Mouse (Mus musculus) embryonic facial prominence, embryonic 15.5 days (tissue): ENCODE measurements around the gene Inpp4a. TPM values are rescaled to one million over a fixed set of nuclear protein-coding genes. Genes with fewer than 3 reads are reported as not detected.

Experiments used
- ATAC-seq: fragments of 200-750 bp; cut with Nextera tagmentation; 2 replicates; pipeline ENCODE4 v1.8.0; 2017; ENCODE audit warnings: low read depth, moderate TSS enrichment; ENCODE audit not compliant: insufficient number of reproducible peaks, low FRiP score, low TSS enrichment
- H3K27ac ChIP-seq: fragments of 300-500 bp; sonication (generic); replicated peaks from 2 replicates; pipeline ENCODE4 v1.5.1; 2015; ENCODE audit warnings: mild to moderate bottlenecking, inconsistent platforms
- H3K27me3 ChIP-seq: fragments of 300-500 bp; sonication (generic); 2 replicates; pipeline ENCODE4 v1.6.1; 2015; ENCODE audit warnings: inconsistent platforms
- H3K36me3 ChIP-seq: fragments of 300-500 bp; sonication (generic); 2 replicates; pipeline ENCODE4 v1.6.1; 2015; ENCODE audit warnings: mild to moderate bottlenecking, inconsistent platforms
- H3K4me1 ChIP-seq: fragments of 300-500 bp; sonication (generic); 2 replicates; pipeline ENCODE4 v1.6.1; 2015; ENCODE audit warnings: inconsistent platforms
- H3K4me2 ChIP-seq: fragments of 300-500 bp; sonication (generic); replicated peaks from 2 replicates; pipeline ENCODE4 v1.6.1; 2015; ENCODE audit warnings: mild to moderate bottlenecking, inconsistent platforms
- H3K4me3 ChIP-seq: fragments of 300-500 bp; sonication (generic); replicated peaks from 2 replicates; pipeline ENCODE4 v1.5.1; 2015; ENCODE audit warnings: mild to moderate bottlenecking, inconsistent platforms
- H3K9ac ChIP-seq: fragments of 300-500 bp; sonication (generic); 2 replicates; pipeline ENCODE4 v1.6.1; 2015; ENCODE audit warnings: inconsistent platforms
- H3K9me3 ChIP-seq: fragments of 300-500 bp; sonication (generic); replicated peaks from 2 replicates; pipeline ENCODE4 v1.6.1; 2016; ENCODE audit warnings: inconsistent platforms
- WGBS: fragments of 180-500 bp; shearing (Covaris S2); methylation state at CpG from one replicate; pipeline ENCODE4 v1.1.7; 2015; 5-methylcytosine and 5-hydroxymethylcytosine counted together
- polyA plus RNA-seq: library from polyadenylated mRNA; unstranded; fragments of >200 nt; fragmentation: Nextera tagmentation; extraction: Ambion mirVana; gene quantifications from 2 replicates; pipeline ENCODE4 v1.2.1, GENCODE M21; 2015

Gene Inpp4a
- polyA plus RNA-seq, 1 experiment from 2014 or later = 18.0 TPM

GRCm38 (mm10) chr1:37358621-37359020 lies 59.0 kb downstream of the Inpp4a start:
- H3K27ac ChIP-seq = no peak overlapping the region
- no peaks in the 10 kb centered on the region for H3K27me3 ChIP-seq
- H3K4me2 ChIP-seq = no peak overlapping the region
- ATAC-seq = no peak
- H3K9me3 ChIP-seq = no peaks in the 10 kb centered on the region
- WGBS = 84% methylated on average over 8 of the region's 8 CpGs
- H3K9ac ChIP-seq = no peak overlapping the region
- no peaks in the 10 kb centered on the region for H3K4me1 ChIP-seq
- H3K4me3 ChIP-seq = no peak overlapping the region
- peaks cover 11% of the 10 kb centered on the region; the same call in 1 of the 2 replicates for H3K36me3 ChIP-seq

GRCm38 (mm10) chr1:37359395-37360092 lies 59.9 kb downstream of the Inpp4a start:
- Histone ChIP-seq H3K4me2 (no peak overlapping the region), H3K36me3 (peaks cover 11% of the 10 kb centered on the region; the same call in 1 of the 2 replicates), H3K9me3 (no peaks in the 10 kb centered on the region), H3K4me3 (no peak overlapping the region), H3K4me1 (no peaks in the 10 kb centered on the region), H3K27me3 (no peaks in the 10 kb centered on the region), H3K27ac (no peak overlapping the region), H3K9ac (no peak overlapping the region)
- no peak for ATAC-seq
- WGBS = 71% methylated on average over 6 of the region's 6 CpGs

GRCm38 (mm10) chr1:37360781-37361180 lies 61.1 kb downstream of the Inpp4a start:
- no peak for ATAC-seq
- Histone ChIP-seq H3K4me3 (no peak overlapping the region), H3K27me3 (no peaks in the 10 kb centered on the region), H3K4me1 (no peaks in the 10 kb centered on the region), H3K36me3 (peaks cover 11% of the 10 kb centered on the region; the same call in 1 of the 2 replicates), H3K9me3 (no peaks in the 10 kb centered on the region), H3K27ac (no peak overlapping the region), H3K4me2 (no peak overlapping the region), H3K9ac (no peak overlapping the region)
- WGBS = 88% methylated on average over 3 of the region's 3 CpGs

GRCm38 (mm10) chr1:37362721-37363120 lies 63.1 kb downstream of the Inpp4a start:
- Histone ChIP-seq H3K4me2 (no peak overlapping the region), H3K4me1 (no peaks in the 10 kb centered on the region), H3K36me3 (peaks cover 23% of the 10 kb centered on the region), H3K27me3 (no peaks in the 10 kb centered on the region), H3K9me3 (no peaks in the 10 kb centered on the region), H3K4me3 (no peak overlapping the region), H3K27ac (no peak overlapping the region), H3K9ac (no peak overlapping the region)
- ATAC-seq = no peak
- 81% methylated on average over 10 of the region's 10 CpGs for WGBS

- Histone ChIP-seq H3K4me3 (no peak overlapping the region), H3K27me3 (no peaks in the 10 kb centered on the region), H3K9ac (no peak overlapping the region), H3K4me1 (no peaks in the 10 kb centered on the region), H3K27ac (no peak overlapping the region), H3K4me2 (no peak overlapping the region), H3K9me3 (no peaks in the 10 kb centered on the region), H3K36me3 (peaks cover 49% of the 10 kb centered on the region)
- no peak for ATAC-seq
- WGBS = 92% methylated on average over 10 of the region's 10 CpGs
These were observed 68.5 kb downstream of the Inpp4a start for GRCm38 (mm10) chr1:37368125-37368524.

- Histone ChIP-seq H3K4me3 (no peak overlapping the region), H3K27ac (no peak overlapping the region), H3K4me2 (no peak overlapping the region), H3K27me3 (no peaks in the 10 kb centered on the region), H3K9me3 (no peaks in the 10 kb centered on the region), H3K36me3 (peaks cover 51% of the 10 kb centered on the region), H3K9ac (no peak overlapping the region), H3K4me1 (no peaks in the 10 kb centered on the region)
- ATAC-seq = no peak
- 94% methylated on average over 7 of the region's 7 CpGs for WGBS
These were observed 69.2 kb downstream of the Inpp4a start for GRCm38 (mm10) chr1:37368768-37369385.

GRCm38 (mm10) chr1:37376177-37376576 lies 76.5 kb downstream of the Inpp4a start:
- no peaks in the 10 kb centered on the region for H3K4me1 ChIP-seq
- no peak for ATAC-seq
- H3K27ac ChIP-seq = no peak overlapping the region
- no peak overlapping the region for H3K4me3 ChIP-seq
- H3K4me2 ChIP-seq = no peak overlapping the region
- H3K9ac ChIP-seq = no peak overlapping the region
- H3K36me3 ChIP-seq = peaks cover 51% of the 10 kb centered on the region
- H3K27me3 ChIP-seq = no peaks in the 10 kb centered on the region
- no peaks in the 10 kb centered on the region for H3K9me3 ChIP-seq
- WGBS = 86% methylated on average over 8 of the region's 8 CpGs

GRCm38 (mm10) chr1:37376751-37377150 lies 77.1 kb downstream of the Inpp4a start:
- Histone ChIP-seq H3K4me2 (no peak overlapping the region), H3K4me1 (no peaks in the 10 kb centered on the region), H3K27me3 (no peaks in the 10 kb centered on the region), H3K4me3 (no peak overlapping the region), H3K36me3 (peaks cover 50% of the 10 kb centered on the region), H3K27ac (no peak overlapping the region), H3K9me3 (no peaks in the 10 kb centered on the region), H3K9ac (no peak overlapping the region)
- no peak for ATAC-seq
- 79% methylated on average over 2 of the region's 2 CpGs for WGBS

GRCm38 (mm10) chr1:37378095-37378494 lies 78.4 kb downstream of the Inpp4a start:
- Histone ChIP-seq H3K9me3 (no peaks in the 10 kb centered on the region), H3K4me1 (no peaks in the 10 kb centered on the region), H3K27me3 (no peaks in the 10 kb centered on the region), H3K27ac (no peak overlapping the region), H3K4me3 (no peak overlapping the region), H3K36me3 (peaks cover 41% of the 10 kb centered on the region), H3K9ac (no peak overlapping the region), H3K4me2 (no peak overlapping the region)
- ATAC-seq = no peak
- 85% methylated on average over 5 of the region's 5 CpGs for WGBS

GRCm38 (mm10) chr1:37379536-37379935 lies 79.9 kb downstream of the Inpp4a start:
- 60% methylated on average over 4 of the region's 4 CpGs for WGBS
- Histone ChIP-seq H3K4me2 (no peak overlapping the region), H3K9me3 (no peaks in the 10 kb centered on the region), H3K36me3 (peaks cover 41% of the 10 kb centered on the region; the same call in 1 of the 2 replicates), H3K27ac (no peak overlapping the region), H3K4me1 (no peaks in the 10 kb centered on the region), H3K9ac (no peak overlapping the region), H3K27me3 (no peaks in the 10 kb centered on the region), H3K4me3 (no peak overlapping the region)
- ATAC-seq = no peak

GRCm38 (mm10) chr1:37380913-37381312 lies 81.2 kb downstream of the Inpp4a start:
- no peak overlapping the region for H3K4me3 ChIP-seq
- H3K36me3 ChIP-seq = peaks cover 29% of the 10 kb centered on the region; the same call in 1 of the 2 replicates
- H3K27ac ChIP-seq = no peak overlapping the region
- no peak for ATAC-seq
- no peaks in the 10 kb centered on the region for H3K4me1 ChIP-seq
- H3K9me3 ChIP-seq = no peaks in the 10 kb centered on the region
- no peak overlapping the region for H3K4me2 ChIP-seq
- H3K9ac ChIP-seq = no peak overlapping the region
- H3K27me3 ChIP-seq = no peaks in the 10 kb centered on the region
- 96% methylated on average over 5 of the region's 5 CpGs for WGBS
